Mouse (Mus musculus): ENCODE measurements around the gene Gm9958. TPM values are rescaled to one million over a fixed set of nuclear protein-coding genes. Genes with fewer than 3 reads are reported as not detected.

The Gm9958 gene
- total and polyA plus RNA-seq, 3 experiments, result 0.77 to 1.6 TPM; not detected in 1

- Histone ChIP-seq H3K36me3 (ENCODE audit: control insufficient read depth in 1 of 2, insufficient read depth in 2 of 2, low read length in 2 of 2) (peaks cover 0 to 4% of the 10 kb centered on the region in 2 experiments; a peak in 2 of 4 replicates), H3K4me1 (ENCODE audit: control insufficient read depth in 1 of 2, insufficient read depth in 2 of 2, low read length in 2 of 2) (peaks cover 3 to 4% of the 10 kb centered on the region in 2 experiments; a peak in 3 of 4 replicates), H3K27ac (ENCODE audit: control insufficient read depth, low read depth, low read length) (no peak overlapping the region), H3K4me3 (ENCODE audit: control insufficient read depth in 1 of 2, insufficient read depth in 1 of 2, low read depth in 2 of 2, low read length in 2 of 2) (no peak overlapping the region), H3K79me2 (ENCODE audit: control insufficient read depth, insufficient read depth, low read length, poor library complexity) (peaks cover 23% of the 10 kb centered on the region), H3K9ac (ENCODE audit: control insufficient read depth, low read depth, low read length, poor library complexity, severe bottlenecking) (no peak overlapping the region), H3K9me3 (replicated peaks; ENCODE audit: insufficient read depth, low read length) (no peaks in the 10 kb centered on the region), H3K27me3 (ENCODE audit: control insufficient read depth in 1 of 2, insufficient read depth in 2 of 2, low read length in 2 of 2) (no peaks in the 10 kb centered on the region)
- DNase-seq (ENCODE audit: low read depth, low spot score), result no peak
- TF ChIP-seq NELFE (IDR thresholded peaks at IDR 0.05; ENCODE audit: low read depth, low read length), result no peak
- TF ChIP-seq RAD21 (IDR thresholded peaks at IDR 0.05; ENCODE audit: low read depth, low read length), result no peak
- no peak for TF ChIP-seq GABPA (IDR thresholded peaks at IDR 0.05; ENCODE audit: low read depth, low read length)
- TF ChIP-seq RCOR1 (IDR thresholded peaks at IDR 0.05; ENCODE audit: low read depth, low read length), result no peak
- TF ChIP-seq ETS1 (IDR thresholded peaks at IDR 0.05; ENCODE audit: low read depth, low read length), result no peak
- TF ChIP-seq ZC3H11A (IDR thresholded peaks at IDR 0.05; ENCODE audit: low read depth, low read length), result no peak
- no peak for TF ChIP-seq JUND (IDR thresholded peaks at IDR 0.05; ENCODE audit: low read depth, low read length)
- no peak for TF ChIP-seq ZNF384 (IDR thresholded peaks at IDR 0.05; ENCODE audit: low read depth, low read length)
- TF ChIP-seq MAZ (IDR thresholded peaks at IDR 0.05; ENCODE audit: low read depth, low read length), result no peak
- TF ChIP-seq TBP (IDR thresholded peaks at IDR 0.05; ENCODE audit: low read depth, low read length), result no peak
- no peak for TF ChIP-seq GATA1 (IDR thresholded peaks at IDR 0.05; ENCODE audit: low read depth, low read length)
- TF ChIP-seq MYB (IDR thresholded peaks at IDR 0.05; ENCODE audit: low read depth, low read length), result no peak
- no peak for TF ChIP-seq HCFC1 (IDR thresholded peaks at IDR 0.05; ENCODE audit: low read depth, low read length)
These were observed 34.5 kb upstream of the Gm9958 start for GRCm38 (mm10) chr5:90332478-90332877.

GRCm38 (mm10) chr5:90338177-90339091, 28.6 kb upstream of the Gm9958 start:
- DNase-seq (ENCODE audit: low read depth, low spot score), result peak; percentile 39
- H3K4me3 ChIP-seq (ENCODE audit: control insufficient read depth in 1 of 2, insufficient read depth in 1 of 2, low read depth in 2 of 2, low read length in 2 of 2), result peak overlapping the region in 1 of 2 experiments; percentile 62; a peak in 2 of 4 replicates
- peak overlapping the region; percentile 36 for H3K27ac ChIP-seq (ENCODE audit: control insufficient read depth, low read depth, low read length)
- TF ChIP-seq ZKSCAN1 (IDR thresholded peaks at IDR 0.05; ENCODE audit: low read depth, low read length) (no peak), POLR2AphosphoS2 (IDR thresholded peaks at IDR 0.05; ENCODE audit: low read length) (no peak), NELFE (IDR thresholded peaks at IDR 0.05; ENCODE audit: low read depth, low read length) (no peak), JUND (IDR thresholded peaks at IDR 0.05; ENCODE audit: low read depth, low read length) (no peak), GATA1 (IDR thresholded peaks at IDR 0.05; ENCODE audit: low read depth, low read length) (peak; percentile 55), MAZ (IDR thresholded peaks at IDR 0.05; ENCODE audit: low read depth, low read length) (no peak), ZMIZ1 (IDR thresholded peaks at IDR 0.05; ENCODE audit: low read depth, low read length) (no peak), SMC3 (IDR thresholded peaks at IDR 0.05; ENCODE audit: low read depth, low read length) (no peak), CHD2 (IDR thresholded peaks at IDR 0.05; ENCODE audit: low read length) (no peak), SIN3A (IDR thresholded peaks at IDR 0.05; ENCODE audit: low read length) (no peak), KAT2A (conservative IDR thresholded peaks at IDR 0.05; ENCODE audit: low read depth, low read length) (no peak), CTCF (IDR thresholded peaks at IDR 0.05 in 2 of 3, conservative IDR thresholded peaks at IDR 0.05 in 1 of 3; ENCODE audit: control insufficient read depth in 1 of 3, insufficient read depth in 1 of 3, low read depth in 2 of 3, low read length in 3 of 3, poor library complexity in 1 of 3, severe bottlenecking in 1 of 3) (no peak), RCOR1 (IDR thresholded peaks at IDR 0.05; ENCODE audit: low read depth, low read length) (no peak), MXI1 (IDR thresholded peaks at IDR 0.05; ENCODE audit: low read depth, low read length) (no peak), ELF1 (IDR thresholded peaks at IDR 0.05; ENCODE audit: low read depth, low read length) (no peak), POLR2A (IDR thresholded peaks at IDR 0.05; ENCODE audit: control insufficient read depth in 1 of 2, insufficient read depth in 1 of 2, low read depth in 1 of 2, low read length in 2 of 2, poor library complexity in 1 of 2) (no peak), TBP (IDR thresholded peaks at IDR 0.05; ENCODE audit: low read depth, low read length) (no peak), TAL1 (IDR thresholded peaks at IDR 0.05; ENCODE audit: low read length) (peak; percentile 71), MAFK (IDR thresholded peaks at IDR 0.05; ENCODE audit: borderline replicate concordance, low read depth, low read length) (no peak), ETS1 (IDR thresholded peaks at IDR 0.05; ENCODE audit: low read depth, low read length) (no peak), CHD1 (IDR thresholded peaks at IDR 0.05; ENCODE audit: low read depth, low read length) (no peak), HCFC1 (IDR thresholded peaks at IDR 0.05; ENCODE audit: low read depth, low read length) (no peak), MYC (IDR thresholded peaks at IDR 0.05; ENCODE audit: low read depth, low read length) (no peak), E2F4 (IDR thresholded peaks at IDR 0.05; ENCODE audit: borderline replicate concordance, low read depth, low read length) (no peak), USF1 (IDR thresholded peaks at IDR 0.05; ENCODE audit: low read depth, low read length) (peak; percentile 73)

More at GRCm38 (mm10) chr5:90338177-90339091, 28.6 kb upstream of the Gm9958 start:
- Histone ChIP-seq H3K36me3 (ENCODE audit: control insufficient read depth in 1 of 2, insufficient read depth in 2 of 2, low read length in 2 of 2) (peaks cover 6 to 23% of the 10 kb centered on the region in 2 experiments), H3K4me1 (ENCODE audit: control insufficient read depth in 1 of 2, insufficient read depth in 2 of 2, low read length in 2 of 2) (peaks cover 5 to 13% of the 10 kb centered on the region in 2 experiments; a peak in 3 of 4 replicates), H3K27me3 (ENCODE audit: control insufficient read depth in 1 of 2, insufficient read depth in 2 of 2, low read length in 2 of 2) (no peaks in the 10 kb centered on the region), H3K79me2 (ENCODE audit: control insufficient read depth, insufficient read depth, low read length, poor library complexity) (peaks cover 20% of the 10 kb centered on the region), H3K9me3 (replicated peaks; ENCODE audit: insufficient read depth, low read length) (no peaks in the 10 kb centered on the region), H3K9ac (ENCODE audit: control insufficient read depth, low read depth, low read length, poor library complexity, severe bottlenecking) (no peak overlapping the region)
